Mouse (Mus musculus) thymus, adult 18-20 months (tissue): Measurements from ENCODE around the gene Grn.
"Not testable (repeated sequence)": the region's sequence is repeated elsewhere in the genome, so short reads cannot be mapped to it uniquely, and the experiment has no call there.

Source experiments
- DNase-seq, 2 experiments: peaks; one replicate each; pipeline ENCODE4 v3.0.0; 2022; ENCODE audit warnings: mixed read lengths in 2 of 2

Gene Grn

DNA sequence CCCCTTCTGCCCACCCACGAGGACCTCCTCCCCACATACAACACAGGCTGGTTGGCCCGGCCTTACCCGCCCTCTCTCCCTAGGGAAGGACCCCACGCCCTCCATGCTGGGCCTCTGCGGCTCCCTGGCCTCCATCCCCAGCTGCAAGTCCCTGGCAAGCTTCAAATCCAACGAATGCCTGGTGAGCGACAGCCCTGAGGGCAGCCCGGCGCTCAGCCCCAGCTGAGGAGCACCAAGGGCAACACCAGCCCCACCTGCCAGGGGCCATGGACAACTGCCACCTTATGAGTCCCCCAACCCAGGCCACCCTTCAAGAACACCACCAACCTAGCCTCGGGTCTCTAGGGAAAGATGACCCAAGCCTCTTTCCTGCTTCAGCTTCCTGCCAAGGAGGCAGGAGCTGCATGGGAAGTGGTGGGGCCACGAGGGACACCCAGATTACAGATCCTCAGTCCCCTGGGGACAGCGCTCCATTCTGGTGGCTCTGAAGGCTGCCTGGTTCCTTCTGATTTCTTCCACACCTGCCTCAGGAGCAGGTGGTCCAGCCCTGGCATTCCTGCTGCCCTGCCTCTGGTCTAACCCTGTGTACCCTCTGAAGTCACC, 28.1 kb upstream of the Grn start:
- DNase-seq: no peak

GRCm38 (mm10) chr11:102403657-102404056, 26.5 kb upstream of the Grn start:
- no peak for DNase-seq

DNA sequence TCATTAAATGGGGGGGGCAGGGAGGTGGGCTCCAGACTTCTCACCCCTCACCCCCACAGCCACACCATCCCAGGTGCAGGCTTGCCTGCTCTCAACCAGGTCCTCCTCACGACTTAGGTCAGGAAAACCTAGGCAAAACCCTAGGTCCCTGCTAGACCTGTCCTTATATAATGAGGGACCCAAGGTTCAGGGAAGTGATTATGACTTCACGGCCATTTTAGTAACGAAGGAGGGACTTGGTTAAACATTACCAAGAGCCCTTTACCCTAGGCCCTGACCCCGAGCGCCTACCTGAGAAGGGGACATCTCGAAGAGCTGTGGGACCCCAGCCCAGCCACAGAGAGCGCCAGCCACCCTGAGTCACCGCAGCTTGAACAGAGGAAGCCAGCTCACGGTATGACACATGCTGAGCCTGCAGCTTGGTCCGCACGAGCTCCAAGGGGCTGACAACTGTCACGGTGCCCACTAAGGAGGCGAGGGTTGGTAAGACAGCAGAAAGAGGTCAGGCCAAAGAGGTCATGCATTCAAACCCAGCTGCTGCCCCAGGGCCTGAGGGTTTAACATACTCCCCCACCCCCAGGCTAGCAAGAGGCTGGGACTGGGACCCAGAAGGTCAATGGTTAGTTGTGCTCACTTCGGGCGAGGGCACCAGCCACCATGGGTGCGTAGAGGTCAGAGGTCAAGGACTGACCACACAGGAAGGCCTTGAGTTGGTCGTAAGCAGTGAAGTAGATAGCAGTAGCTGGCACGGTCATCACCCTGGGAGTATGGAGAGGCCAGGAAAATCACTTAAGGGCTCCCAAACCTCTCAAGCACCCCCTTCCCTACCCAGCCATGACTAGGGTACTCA, 25.7 kb upstream of the Grn start:
- no peak for DNase-seq

GRCm38 (mm10) chr11:102405544-102406285, 24.4 kb upstream of the Grn start:
- no peak for DNase-seq

DNA sequence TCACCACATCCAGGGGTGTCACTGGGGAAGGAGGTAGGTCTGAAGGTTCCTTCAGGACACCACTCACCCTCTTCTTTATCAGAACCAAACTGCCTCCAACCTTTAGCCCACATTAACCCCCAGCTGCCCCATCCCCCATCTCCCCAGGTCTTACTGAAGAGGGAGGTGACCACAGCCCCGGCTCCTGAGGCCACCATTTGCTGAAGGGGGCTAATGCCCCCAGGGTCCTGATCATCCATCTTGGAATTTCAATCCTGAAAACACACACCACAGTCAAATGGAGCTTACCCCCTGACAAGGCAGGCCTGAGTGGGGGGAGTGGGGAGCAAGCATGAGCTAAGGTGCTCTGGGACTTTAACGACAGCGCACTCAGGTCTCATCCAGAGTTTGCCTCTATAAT, 23.7 kb upstream of the Grn start:
- no peak for DNase-seq

- peak; percentile 78 to 81 for DNase-seq
These were observed 22.9 kb upstream of the Grn start for GRCm38 (mm10) chr11:102406900-102407833.

DNA sequence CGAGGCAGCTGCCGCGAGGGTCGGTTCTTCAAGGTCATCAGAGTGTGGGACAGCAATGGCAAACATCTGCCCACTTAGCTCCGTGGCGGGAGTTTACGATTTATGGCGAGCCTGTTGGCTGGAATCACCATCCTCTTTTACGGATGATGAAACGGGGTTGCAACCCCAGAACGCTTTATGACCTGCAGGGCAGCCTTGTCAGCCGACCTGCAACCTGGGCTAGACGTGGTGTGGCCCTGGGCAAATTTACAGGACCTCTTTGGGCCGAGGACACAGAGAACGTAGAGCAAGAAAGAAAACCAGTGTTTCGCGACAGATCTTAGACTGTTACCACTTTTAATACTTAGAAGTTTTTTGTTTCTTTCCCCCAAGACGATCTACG, 22.3 kb upstream of the Grn start, which contains the start of gene Slc25a39:
Gene Slc25a39 (minus strand): TSS at position 113 of the 382 bp plus-strand sequence.
- DNase-seq: no peak

- DNase-seq: peak; percentile 91 to 93
These were observed 21.7 kb upstream of the Grn start for GRCm38 (mm10) chr11:102408344-102408876.

DNA sequence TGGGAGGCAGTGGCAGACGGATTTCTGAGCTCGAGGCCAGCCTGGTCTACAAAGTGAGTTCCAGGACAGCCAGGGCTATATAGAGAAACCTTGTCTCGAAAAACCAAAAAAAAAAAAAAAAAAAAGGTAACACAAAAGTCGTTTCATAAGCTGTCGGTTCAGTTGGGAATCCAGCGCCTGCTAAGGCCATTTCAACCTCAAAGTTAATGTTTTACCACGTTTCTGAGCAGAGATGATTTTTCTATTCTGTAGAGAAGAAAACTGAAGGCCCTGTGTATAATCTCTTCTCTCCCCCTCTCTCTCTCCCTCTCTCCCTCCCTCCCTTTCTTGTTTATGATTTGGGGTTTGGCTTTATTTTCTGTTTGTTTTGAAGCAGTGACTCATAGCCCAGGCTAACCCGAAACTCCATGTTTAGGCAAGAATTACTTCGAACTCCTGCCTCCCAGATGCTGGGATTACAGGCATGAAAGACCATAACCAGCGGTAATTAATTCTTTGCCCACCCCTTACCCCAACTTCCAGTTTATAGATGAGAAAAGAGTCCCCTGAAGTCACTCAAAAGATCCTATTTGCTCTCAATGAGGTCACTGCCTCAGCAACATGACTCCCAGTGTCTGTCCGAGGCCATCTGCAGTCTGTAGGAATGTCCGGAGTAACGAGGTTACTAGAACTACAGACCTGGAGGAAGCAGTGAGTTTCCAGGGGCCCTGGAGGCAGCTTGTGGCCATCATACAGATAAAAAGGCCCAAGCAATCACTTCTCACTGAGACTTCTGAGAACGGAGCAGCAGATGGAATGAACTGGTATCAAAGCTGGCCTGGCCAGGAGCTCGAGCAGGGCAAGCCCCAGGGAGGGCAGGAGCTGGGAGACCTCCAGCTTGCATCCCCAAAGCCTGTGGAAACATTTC, 21.0 kb upstream of the Grn start:
- DNase-seq: no peak

GRCm38 (mm10) chr11:102409795-102410330, 20.3 kb upstream of the Grn start:
- DNase-seq: no peak

- DNase-seq: not testable (repeated sequence)
These were observed 19.8 kb upstream of the Grn start for GRCm38 (mm10) chr11:102410345-102410744.

DNA sequence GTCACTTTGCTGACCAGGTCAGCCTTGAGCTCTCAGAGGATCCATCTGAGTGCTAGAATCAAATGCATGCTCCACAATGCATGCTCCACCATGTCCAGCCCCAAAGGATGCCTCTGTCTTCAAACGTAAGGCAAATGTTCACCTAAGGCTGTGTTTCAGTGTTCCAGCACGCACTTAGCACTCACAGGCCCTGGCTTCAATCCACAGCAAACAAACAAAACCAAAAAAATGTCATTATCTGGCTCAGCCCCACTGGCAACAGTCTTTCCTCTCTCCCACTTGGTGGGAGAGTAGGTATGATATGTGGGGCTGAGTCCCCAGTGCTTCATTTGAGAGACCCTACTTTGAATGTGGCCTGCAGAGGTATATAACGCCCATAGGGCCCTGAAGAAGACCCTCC, 19.1 kb upstream of the Grn start:
- DNase-seq: no peak

GRCm38 (mm10) chr11:102411704-102412103, 18.4 kb upstream of the Grn start:
- peak; percentile 55 to 67 for DNase-seq

GRCm38 (mm10) chr11:102413059-102413458, 17.1 kb upstream of the Grn start:
- no peak for DNase-seq

- no peak for DNase-seq
These were observed 14.9 kb upstream of the Grn start for GRCm38 (mm10) chr11:102415034-102415802.

GRCm38 (mm10) chr11:102417160-102417559, 13.0 kb upstream of the Grn start:
- no peak for DNase-seq

GRCm38 (mm10) chr11:102418887-102419286, 11.2 kb upstream of the Grn start:
- DNase-seq: no peak

GRCm38 (mm10) chr11:102421559-102421958, 8.6 kb upstream of the Grn start:
- no peak for DNase-seq

- no peak for DNase-seq
These were observed 5.4 kb upstream of the Grn start for GRCm38 (mm10) chr11:102424666-102425065.
